Mouse (Mus musculus) lung, postnatal 0 days (tissue): ENCODE data around the gene Enthd1. TPM values are rescaled to one million over a fixed set of nuclear protein-coding genes. Genes with fewer than 3 reads are reported as not detected.

Source experiments
- ATAC-seq: fragments of 200-750 bp; cut with Nextera tagmentation; 2 replicates; pipeline ENCODE4 v1.8.0; 2017; ENCODE audit warnings: moderate library complexity
- DNase-seq: peaks from one replicate; pipeline ENCODE4 v3.0.0-alpha.2; 2016; ENCODE audit warnings: low spot score
- H3K27ac ChIP-seq: fragments of 300-500 bp; sonication (generic); 2 replicates; pipeline ENCODE4 v1.5.1; 2014; ENCODE audit warnings: antibody characterized with exemption, mild to moderate bottlenecking, low read length, mixed read lengths
- H3K27me3 ChIP-seq: fragments of 300-500 bp; sonication (generic); replicated peaks from 2 replicates; pipeline ENCODE4 v1.6.1; 2014; ENCODE audit warnings: low read length, mixed read lengths; ENCODE audit not compliant: insufficient read depth
- H3K36me3 ChIP-seq: fragments of 300-500 bp; sonication (generic); 2 replicates; pipeline ENCODE4 v1.6.1; 2014; ENCODE audit warnings: low read length, mixed read lengths; ENCODE audit not compliant: insufficient read depth
- H3K4me1 ChIP-seq: fragments of 300-500 bp; sonication (generic); 2 replicates; pipeline ENCODE4 v1.6.1; 2014; ENCODE audit warnings: antibody characterized with exemption, low read depth, low read length, mixed read lengths; ENCODE audit not compliant: insufficient read depth
- H3K4me2 ChIP-seq: fragments of 300-500 bp; sonication (generic); replicated peaks from 2 replicates; pipeline ENCODE4 v1.6.1; 2014; ENCODE audit warnings: low read depth, mild to moderate bottlenecking, low read length, moderate library complexity, mixed read lengths
- H3K4me3 ChIP-seq: fragments of 300-500 bp; sonication (generic); 2 replicates; pipeline ENCODE4 v1.5.1; 2014; ENCODE audit warnings: low read depth, low read length
- H3K9ac ChIP-seq: fragments of 300-500 bp; sonication (generic); replicated peaks from 2 replicates; pipeline ENCODE4 v1.6.1; 2014; ENCODE audit warnings: low read depth, mild to moderate bottlenecking
- H3K9me3 ChIP-seq: fragments of 300-500 bp; sonication (generic); 2 replicates; pipeline ENCODE4 v1.6.1; 2016; ENCODE audit warnings: low read length, mixed read lengths
- CTCF ChIP-seq: IDR thresholded peaks from 2 replicates; pipeline ENCODE4 v1.5.1; 2016; ENCODE audit warnings: antibody characterized with exemption, mild to moderate bottlenecking
- EP300 ChIP-seq: IDR thresholded peaks from 2 replicates; pipeline ENCODE4 v1.6.1; 2016; ENCODE audit warnings: antibody characterized with exemption, mild to moderate bottlenecking, control low read depth
- WGBS: fragments of 180-500 bp; shearing (Covaris S2); extraction: QIAGEN DNeasy Blood & Tissue Kit; methylation state at CpG from one replicate; pipeline ENCODE4 v1.1.7; 2014; 5-methylcytosine and 5-hydroxymethylcytosine counted together
- polyA plus RNA-seq: library from polyadenylated mRNA; unstranded; fragments of >200 nt; fragmentation: Nextera tagmentation; extraction: Ambion mirVana; gene quantifications from 2 replicates; pipeline ENCODE4 v1.2.1, GENCODE M21; 2015

Gene Enthd1
- polyA plus RNA-seq, 1 experiment from 2014 or later: not detected

DNA sequence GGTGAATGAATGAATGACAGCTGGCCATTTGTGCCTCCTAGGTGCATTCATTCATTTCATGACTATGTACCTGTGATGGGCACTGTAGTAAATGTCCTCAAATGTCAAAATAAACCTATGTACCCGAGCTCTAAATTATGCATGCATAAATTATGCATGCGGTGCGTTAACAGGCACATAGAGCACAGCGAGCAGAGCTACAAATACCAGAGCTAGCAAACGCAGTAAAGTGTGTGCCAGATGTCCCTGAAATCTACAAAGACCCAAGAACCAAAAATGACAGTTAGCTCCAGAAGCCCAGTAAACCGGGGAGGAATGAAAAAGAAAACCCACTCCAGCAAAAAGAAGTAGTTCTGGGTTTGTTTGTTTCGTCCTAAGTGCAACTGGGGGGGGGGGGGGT, 36.5 kb upstream of the Enthd1 start:
- Histone ChIP-seq H3K36me3 (no peaks in the 10 kb centered on the region), H3K9ac (no peak overlapping the region), H3K9me3 (no peaks in the 10 kb centered on the region), H3K4me1 (no peaks in the 10 kb centered on the region), H3K27ac (no peak overlapping the region), H3K4me3 (no peak overlapping the region), H3K27me3 (no peaks in the 10 kb centered on the region), H3K4me2 (no peak overlapping the region)
- TF ChIP-seq CTCF (no peak), EP300 (no peak)
- no peak for DNase-seq
- 67% methylated on average over 7 of the region's 7 CpGs for WGBS
- ATAC-seq: no peak

DNA sequence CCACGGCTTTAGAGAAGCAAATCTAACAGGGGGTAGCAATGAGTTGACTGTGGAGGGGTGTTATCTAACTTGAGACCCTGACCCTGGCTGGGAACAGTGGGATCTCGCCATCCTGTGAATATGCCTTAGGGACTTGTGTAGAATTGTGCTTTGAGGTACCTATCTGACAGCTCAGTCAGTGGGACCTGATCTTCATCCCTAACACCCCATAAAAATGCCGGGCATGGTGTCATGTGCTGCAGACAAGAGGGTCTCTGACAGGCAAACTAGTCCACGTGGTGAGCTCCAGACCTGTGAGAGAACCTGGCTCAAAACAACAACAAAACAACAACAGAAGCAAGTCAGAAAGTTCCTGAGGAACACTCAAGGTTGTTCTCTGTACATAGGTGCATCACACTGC, 34.9 kb upstream of the Enthd1 start:
- 66% methylated on average over 4 of the region's 4 CpGs for WGBS
- Histone ChIP-seq H3K4me1 (no peaks in the 10 kb centered on the region), H3K27ac (no peak overlapping the region), H3K36me3 (no peaks in the 10 kb centered on the region), H3K4me2 (no peak overlapping the region), H3K4me3 (no peak overlapping the region), H3K9ac (no peak overlapping the region), H3K27me3 (no peaks in the 10 kb centered on the region), H3K9me3 (no peaks in the 10 kb centered on the region)
- ATAC-seq: no peak
- TF ChIP-seq EP300 (no peak), CTCF (no peak)
- DNase-seq: no peak

- H3K27me3 ChIP-seq: no peaks in the 10 kb centered on the region
- DNase-seq (peak; percentile 73), ATAC-seq (peak; percentile 88)
- H3K4me3 ChIP-seq: no peak overlapping the region
- 24% methylated on average over 16 of the region's 16 CpGs for WGBS
- TF ChIP-seq EP300 (peak; percentile 59; the same call in 1 of the 2 replicates), CTCF (no peak)
- peak overlapping the region; percentile 32 for H3K4me2 ChIP-seq
- no peaks in the 10 kb centered on the region for H3K36me3 ChIP-seq
- no peaks in the 10 kb centered on the region for H3K4me1 ChIP-seq
- no peak overlapping the region for H3K27ac ChIP-seq
- no peaks in the 10 kb centered on the region for H3K9me3 ChIP-seq
- H3K9ac ChIP-seq: no peak overlapping the region
These were observed 34.3 kb upstream of the Enthd1 start for GRCm38 (mm10) chr15:80599213-80599750.

GRCm38 (mm10) chr15:80598750-80599149, 33.8 kb upstream of the Enthd1 start:
- no peak overlapping the region for H3K4me3 ChIP-seq
- no peaks in the 10 kb centered on the region for H3K9me3 ChIP-seq
- H3K4me1 ChIP-seq: no peaks in the 10 kb centered on the region
- H3K4me2 ChIP-seq: no peak overlapping the region; the same call in 1 of the 2 replicates
- ATAC-seq: no peak
- H3K27ac ChIP-seq: no peak overlapping the region
- DNase-seq: no peak
- TF ChIP-seq EP300 (no peak), CTCF (no peak)
- H3K36me3 ChIP-seq: no peaks in the 10 kb centered on the region
- no peak overlapping the region for H3K9ac ChIP-seq
- H3K27me3 ChIP-seq: no peaks in the 10 kb centered on the region
- WGBS: 64% methylated on average over 12 of the region's 12 CpGs

- Histone ChIP-seq H3K36me3 (no peaks in the 10 kb centered on the region), H3K27ac (no peak overlapping the region), H3K4me3 (no peak overlapping the region), H3K9me3 (no peaks in the 10 kb centered on the region), H3K4me1 (no peaks in the 10 kb centered on the region), H3K4me2 (no peak overlapping the region), H3K27me3 (no peaks in the 10 kb centered on the region), H3K9ac (no peak overlapping the region)
- DNase-seq (no peak), ATAC-seq (no peak)
- WGBS: 49% methylated on average over 5 of the region's 5 CpGs
- TF ChIP-seq CTCF (no peak), EP300 (no peak)
These were observed 28.9 kb upstream of the Enthd1 start for GRCm38 (mm10) chr15:80593877-80594276.

DNA sequence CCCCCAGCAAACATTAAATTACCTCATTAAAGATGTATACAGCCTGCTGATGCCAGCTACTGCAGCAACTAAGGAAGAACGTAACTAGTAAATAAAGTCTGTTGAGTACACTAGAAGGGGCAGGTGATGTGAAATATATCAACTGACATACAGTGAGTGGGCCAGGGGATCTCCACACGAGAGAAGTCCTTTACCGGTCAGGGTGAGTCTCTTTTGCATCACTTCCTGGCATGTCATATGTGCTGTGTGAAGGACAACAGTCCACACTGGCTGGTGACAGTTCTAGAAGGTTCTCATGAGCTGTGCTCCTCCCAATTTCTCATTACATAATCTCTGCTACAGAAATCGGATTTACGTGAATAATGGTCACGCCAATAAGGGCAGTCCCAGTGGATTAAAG, 27.8 kb upstream of the Enthd1 start:
- 78% methylated on average over 6 of the region's 6 CpGs for WGBS
- H3K9ac ChIP-seq: no peak overlapping the region
- no peak for ATAC-seq
- no peak for TF ChIP-seq EP300
- TF ChIP-seq CTCF: no peak
- H3K27ac ChIP-seq: no peak overlapping the region
- H3K27me3 ChIP-seq: no peaks in the 10 kb centered on the region
- no peak for DNase-seq
- no peaks in the 10 kb centered on the region for H3K36me3 ChIP-seq
- H3K4me2 ChIP-seq: no peak overlapping the region
- no peak overlapping the region for H3K4me3 ChIP-seq
- no peaks in the 10 kb centered on the region for H3K9me3 ChIP-seq
- H3K4me1 ChIP-seq: no peaks in the 10 kb centered on the region

DNA sequence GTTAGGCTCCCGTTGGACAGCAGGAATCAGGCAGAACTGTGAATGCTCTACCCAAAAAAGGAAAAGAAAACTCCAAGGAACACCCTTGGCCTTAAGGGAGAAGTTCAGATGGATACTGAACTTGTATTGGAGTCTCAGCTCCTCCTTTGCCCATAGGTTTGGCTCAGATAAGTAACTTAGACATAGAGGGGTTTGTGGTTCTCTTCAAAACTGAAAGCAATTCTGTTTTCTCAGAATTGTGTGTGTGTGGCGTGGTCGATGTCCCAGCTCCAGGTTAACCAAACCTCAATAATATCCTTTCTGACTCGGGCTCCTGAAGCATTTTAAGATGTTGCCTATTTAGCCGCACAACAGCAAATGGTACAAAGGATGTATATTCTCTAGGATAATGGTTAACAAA, 25.7 kb upstream of the Enthd1 start:
- no peak overlapping the region for H3K4me2 ChIP-seq
- 83% methylated on average over 5 of the region's 5 CpGs for WGBS

More for the DNA sequence above, 25.7 kb upstream of the Enthd1 start:
- no peaks in the 10 kb centered on the region for H3K36me3 ChIP-seq
- no peaks in the 10 kb centered on the region for H3K9me3 ChIP-seq
- DNase-seq: no peak
- no peaks in the 10 kb centered on the region for H3K4me1 ChIP-seq
- H3K9ac ChIP-seq: no peak overlapping the region
- TF ChIP-seq EP300: no peak
- TF ChIP-seq CTCF: no peak
- ATAC-seq: no peak
- H3K27me3 ChIP-seq: no peaks in the 10 kb centered on the region
- no peak overlapping the region for H3K4me3 ChIP-seq
- no peak overlapping the region for H3K27ac ChIP-seq
